Mouse (Mus musculus) neural tube, embryonic 14.5 days (tissue): ENCODE results near the gene Hist2h2ac. TPM values are rescaled to one million over a fixed set of nuclear protein-coding genes. Genes with fewer than 3 reads are reported as not detected.

Experiments used
- ATAC-seq: fragments of 200-750 bp; cut with Nextera tagmentation; 2 replicates; pipeline ENCODE4 v1.8.0; 2017; ENCODE audit warnings: low read depth, mild to moderate bottlenecking, moderate TSS enrichment, moderate library complexity
- H3K27ac ChIP-seq: fragments of 300-500 bp; sonication (generic); 2 replicates; pipeline ENCODE4 v1.5.1; 2014; ENCODE audit warnings: low read depth, mild to moderate bottlenecking, control low read depth, low read length, moderate library complexity, mixed read lengths
- H3K27me3 ChIP-seq: fragments of 300-500 bp; sonication (generic); 2 replicates; pipeline ENCODE4 v1.6.1; 2014; ENCODE audit warnings: low read length; ENCODE audit not compliant: control insufficient read depth, insufficient read depth
- H3K36me3 ChIP-seq: fragments of 300-500 bp; sonication (generic); 2 replicates; pipeline ENCODE4 v1.6.1; 2014; ENCODE audit warnings: low read length, mixed read lengths; ENCODE audit not compliant: control insufficient read depth, insufficient read depth
- H3K4me1 ChIP-seq: fragments of 300-500 bp; sonication (generic); 2 replicates; pipeline ENCODE4 v1.6.1; 2014; ENCODE audit warnings: low read length; ENCODE audit not compliant: control insufficient read depth, insufficient read depth
- H3K4me2 ChIP-seq: fragments of 300-500 bp; sonication (generic); 2 replicates; pipeline ENCODE4 v1.6.1; 2014; ENCODE audit warnings: mild to moderate bottlenecking, low read depth, low read length, control low read depth
- H3K4me3 ChIP-seq: fragments of 300-500 bp; sonication (generic); 2 replicates; pipeline ENCODE4 v1.5.1; 2014; ENCODE audit warnings: low read depth, low read length, control low read depth, mixed read lengths
- H3K9ac ChIP-seq: fragments of 300-500 bp; sonication (generic); replicated peaks from 2 replicates; pipeline ENCODE4 v1.6.1; 2014; ENCODE audit warnings: low read depth, mild to moderate bottlenecking, control low read depth, low read length, mixed read lengths
- H3K9me3 ChIP-seq: fragments of 300-500 bp; sonication (generic); 2 replicates; pipeline ENCODE4 v1.6.1; 2016; ENCODE audit warnings: low read length; ENCODE audit not compliant: control insufficient read depth
- WGBS: fragments of 180-500 bp; shearing (Covaris S2); extraction: QIAGEN DNeasy Blood & Tissue Kit; methylation state at CpG from one replicate; pipeline ENCODE4 v1.1.7; 2014; 5-methylcytosine and 5-hydroxymethylcytosine counted together
- polyA plus RNA-seq: library from polyadenylated mRNA; unstranded; fragments of >200 nt; fragmentation: Nextera tagmentation; extraction: Ambion mirVana; gene quantifications from 2 replicates; pipeline ENCODE4 v1.2.1, GENCODE M21; 2014

Gene Hist2h2ac
- polyA plus RNA-seq, 1 experiment from 2014 or later: 1.3 TPM

DNA sequence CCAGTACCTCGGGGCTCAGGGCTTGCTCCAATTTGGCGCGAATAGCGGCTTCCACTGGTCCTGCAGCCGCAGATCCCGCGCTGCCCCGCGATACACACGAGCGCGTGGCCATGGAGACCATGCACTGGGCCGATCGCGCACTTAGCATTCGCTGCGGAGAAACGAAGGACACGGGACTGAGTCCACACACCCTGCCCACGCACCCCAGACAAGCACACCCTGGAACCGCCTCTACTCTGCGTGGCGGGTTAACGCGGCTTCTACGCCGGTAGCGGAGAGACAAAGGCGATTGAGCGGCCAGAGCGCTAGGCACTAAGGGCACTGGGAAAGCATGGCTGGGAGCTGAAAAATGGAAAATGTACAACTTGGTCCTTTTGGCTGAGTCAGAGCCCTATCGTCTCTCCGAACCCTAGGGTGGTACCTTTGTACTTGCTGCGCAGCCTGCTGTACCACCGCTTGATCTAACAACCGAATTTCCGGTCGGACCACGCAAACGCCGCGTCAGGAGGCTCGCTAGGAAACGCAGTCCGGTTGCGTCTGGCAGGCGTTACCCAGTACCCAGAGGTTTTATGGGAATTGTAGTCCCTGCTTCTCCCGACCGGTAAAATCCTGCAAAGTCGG lies 23.4 kb downstream of the Hist2h2ac start:
- no peaks in the 10 kb centered on the region for H3K9me3 ChIP-seq
- under 1% methylated on average over 50 of the region's 50 CpGs for WGBS

DNA sequence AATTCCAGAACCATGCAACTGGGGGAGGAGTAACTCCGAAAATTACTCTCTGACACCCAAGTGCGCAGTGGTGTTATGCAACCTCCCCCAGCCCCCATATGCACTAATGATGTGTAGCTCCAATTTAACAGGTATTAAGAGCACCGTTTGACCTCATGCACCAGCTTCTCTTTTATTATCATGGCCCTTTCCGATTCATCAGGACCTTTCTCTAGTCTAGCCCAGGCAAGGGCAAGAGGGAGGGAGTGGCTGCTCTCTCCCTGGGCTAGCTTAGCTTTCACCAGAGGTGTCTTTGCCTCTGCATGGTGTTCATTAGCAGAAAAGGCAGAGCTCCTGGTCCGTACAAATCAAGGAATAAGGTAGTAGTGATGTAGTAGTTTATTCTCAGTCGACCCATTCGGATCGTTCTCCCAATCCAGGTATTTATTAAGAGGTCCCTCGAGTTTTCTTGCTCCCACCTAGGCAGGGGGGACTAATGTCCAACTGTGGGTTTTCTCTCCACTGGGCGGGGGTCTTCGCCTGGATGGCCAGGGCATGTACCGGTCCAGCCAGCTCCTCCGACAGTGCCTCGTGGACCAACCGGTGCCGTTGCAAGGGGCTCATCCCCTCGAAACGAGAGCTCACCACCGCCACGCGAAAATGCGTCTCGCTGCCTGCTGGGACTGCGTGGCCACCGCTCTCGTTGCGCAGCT lies 24.1 kb downstream of the Hist2h2ac start:
- Histone ChIP-seq H3K4me2 (peak overlapping the region; percentile 95), H3K27me3 (no peaks in the 10 kb centered on the region), H3K4me1 (peaks cover 11% of the 10 kb centered on the region; the same call in 1 of the 2 replicates), H3K9me3 (no peaks in the 10 kb centered on the region), H3K27ac (peak overlapping the region; percentile 98), H3K9ac (peak overlapping the region; percentile 92), H3K36me3 (peaks cover 15% of the 10 kb centered on the region; the same call in 1 of the 2 replicates), H3K4me3 (peak overlapping the region; percentile 72)
- WGBS: 18% methylated on average over 27 of the region's 27 CpGs
- 0 out of 2 replicates have a peak, but pooled peaks have one; percentile 3 for ATAC-seq

More for the DNA sequence above, 23.4 kb downstream of the Hist2h2ac start:
- Histone ChIP-seq H3K27me3 (no peaks in the 10 kb centered on the region), H3K36me3 (peaks cover 14% of the 10 kb centered on the region; the same call in 1 of the 2 replicates), H3K9ac (peak overlapping the region; percentile 92), H3K27ac (peak overlapping the region; percentile 98), H3K4me3 (peak overlapping the region; percentile 72), H3K4me2 (peak overlapping the region; percentile 95), H3K4me1 (peaks cover 11% of the 10 kb centered on the region; the same call in 1 of the 2 replicates)
- ATAC-seq: peak; percentile 95

DNA sequence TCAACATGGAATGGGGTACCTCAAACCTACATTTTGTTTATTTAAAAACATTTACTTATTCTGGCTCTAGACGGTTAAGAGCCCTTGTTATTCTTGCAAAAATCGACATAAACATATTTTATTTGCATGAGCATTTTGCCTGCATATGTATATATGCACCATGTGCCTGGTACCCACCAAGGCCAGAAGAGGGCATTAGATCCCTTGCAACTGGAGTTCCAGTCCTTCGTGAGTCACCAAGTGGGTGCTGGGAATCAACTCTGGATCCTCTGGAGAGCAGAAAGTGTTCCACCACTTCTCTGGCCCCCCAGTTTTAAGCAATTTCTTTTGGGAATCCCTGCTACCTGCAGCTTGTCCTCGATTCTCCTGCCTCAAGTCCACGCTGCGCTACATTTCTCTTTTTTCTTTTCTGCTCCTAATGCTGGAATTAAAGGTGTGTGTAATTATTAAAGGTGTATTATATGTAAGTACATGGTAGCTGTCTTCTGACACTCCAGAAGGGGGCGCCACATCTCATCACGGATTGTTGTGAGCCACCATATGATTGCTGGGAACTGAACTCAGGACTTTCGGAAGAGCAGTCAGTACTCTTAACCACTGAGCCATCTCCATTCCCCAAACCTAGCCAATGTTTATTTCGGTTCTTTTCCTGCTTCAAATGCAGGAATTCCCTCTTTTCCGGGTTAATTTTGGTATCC lies 24.9 kb downstream of the Hist2h2ac start:
- peak overlapping the region; percentile 95; the same call in 1 of the 2 replicates for H3K4me2 ChIP-seq
- H3K9ac ChIP-seq: no peak overlapping the region
- H3K27ac ChIP-seq: no peak overlapping the region; the same call in 1 of the 2 replicates
- no peak for ATAC-seq
- peaks cover 21% of the 10 kb centered on the region; the same call in 1 of the 2 replicates for H3K36me3 ChIP-seq
- WGBS: 96% methylated on average over 11 of the region's 11 CpGs
- no peak overlapping the region for H3K4me3 ChIP-seq
- H3K9me3 ChIP-seq: no peaks in the 10 kb centered on the region
- H3K4me1 ChIP-seq: peaks cover 11% of the 10 kb centered on the region; the same call in 1 of the 2 replicates
- no peaks in the 10 kb centered on the region for H3K27me3 ChIP-seq

DNA sequence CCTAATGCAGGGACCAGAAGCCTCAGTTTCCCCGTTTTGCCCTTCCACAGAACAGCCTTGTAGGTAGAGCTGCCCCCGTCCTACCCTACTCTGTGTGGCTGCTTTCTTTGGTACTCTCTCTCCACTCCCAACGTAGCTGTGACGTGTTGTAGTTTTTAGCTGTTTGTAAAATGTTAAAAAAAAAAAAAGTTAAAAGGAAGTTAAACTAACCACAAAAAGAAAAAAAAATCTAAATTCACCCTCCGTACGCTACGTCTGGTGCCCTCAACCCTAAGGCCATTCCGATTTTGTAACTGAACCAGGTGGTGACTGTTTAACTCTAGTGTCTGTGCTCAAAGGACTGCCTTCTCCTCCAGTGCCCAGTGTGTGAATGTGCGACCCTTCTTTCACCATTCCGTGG lies 25.7 kb downstream of the Hist2h2ac start:
- no peak for ATAC-seq
- H3K4me3 ChIP-seq: no peak overlapping the region
- peaks cover 11% of the 10 kb centered on the region; the same call in 1 of the 2 replicates for H3K4me1 ChIP-seq
- no peaks in the 10 kb centered on the region for H3K27me3 ChIP-seq
- H3K9me3 ChIP-seq: no peaks in the 10 kb centered on the region
- H3K27ac ChIP-seq: no peak overlapping the region
- 89% methylated on average over 10 of the region's 10 CpGs for WGBS
- no peak overlapping the region for H3K4me2 ChIP-seq
- H3K9ac ChIP-seq: no peak overlapping the region
- peaks cover 29% of the 10 kb centered on the region for H3K36me3 ChIP-seq

DNA sequence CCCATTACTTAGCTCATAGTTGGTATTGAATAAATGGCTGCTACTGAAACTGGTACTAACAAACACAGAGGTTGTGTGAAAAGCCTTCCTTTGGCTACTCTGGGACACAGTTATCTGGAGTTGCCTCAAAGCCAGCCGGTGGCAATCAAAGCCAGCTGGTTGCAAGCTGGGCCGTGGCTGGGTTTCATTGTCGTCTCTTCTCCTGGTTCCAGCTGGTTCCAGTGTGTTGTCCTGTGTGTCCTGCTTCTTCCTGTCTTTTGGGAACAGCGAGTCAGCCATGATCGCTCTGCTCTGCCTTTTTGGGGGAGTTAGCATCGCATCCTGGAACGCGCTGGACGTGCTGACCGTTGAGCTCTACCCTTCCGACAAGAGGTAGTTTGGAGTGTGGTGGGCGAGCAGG lies 27.7 kb downstream of the Hist2h2ac start:
- H3K4me1 ChIP-seq: peaks cover 10% of the 10 kb centered on the region; the same call in 1 of the 2 replicates
- H3K9ac ChIP-seq: no peak overlapping the region
- peaks cover 38% of the 10 kb centered on the region for H3K36me3 ChIP-seq
- WGBS: 67% methylated on average over 12 of the region's 12 CpGs
- no peak overlapping the region for H3K27ac ChIP-seq
- H3K4me2 ChIP-seq: no peak overlapping the region
- H3K9me3 ChIP-seq: no peaks in the 10 kb centered on the region
- H3K27me3 ChIP-seq: no peaks in the 10 kb centered on the region
- no peak for ATAC-seq
- H3K4me3 ChIP-seq: no peak overlapping the region

DNA sequence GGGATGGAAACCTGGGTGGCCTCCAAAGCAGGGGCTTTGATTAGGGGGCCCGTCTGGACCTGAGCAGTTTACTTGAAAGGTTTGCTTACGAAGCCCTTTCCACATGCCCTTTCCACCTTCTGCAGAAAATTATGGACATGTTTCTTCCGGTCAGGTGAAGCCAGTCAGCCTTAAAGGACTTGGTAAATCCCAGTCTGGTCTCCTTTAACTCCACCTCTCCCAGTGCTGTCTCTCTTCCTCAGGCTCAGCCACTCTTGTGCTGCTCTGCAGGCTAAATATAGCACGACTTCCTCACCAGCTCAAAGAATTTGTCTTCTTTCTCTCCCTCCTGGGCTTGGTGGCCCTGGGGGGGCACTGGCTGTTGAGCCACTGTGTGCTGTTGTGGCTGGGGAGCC lies 38.3 kb downstream of the Hist2h2ac start:
- no peak for ATAC-seq
- Histone ChIP-seq H3K36me3 (peaks cover 15% of the 10 kb centered on the region), H3K27ac (peak overlapping the region; percentile 77; the same call in 1 of the 2 replicates), H3K4me3 (peak overlapping the region; percentile 58), H3K27me3 (no peaks in the 10 kb centered on the region), H3K9ac (peak overlapping the region; percentile 83), H3K4me2 (peak overlapping the region; percentile 74), H3K9me3 (no peaks in the 10 kb centered on the region), H3K4me1 (peaks cover 17% of the 10 kb centered on the region)
- WGBS: 36% methylated on average over 4 of the region's 4 CpGs

DNA sequence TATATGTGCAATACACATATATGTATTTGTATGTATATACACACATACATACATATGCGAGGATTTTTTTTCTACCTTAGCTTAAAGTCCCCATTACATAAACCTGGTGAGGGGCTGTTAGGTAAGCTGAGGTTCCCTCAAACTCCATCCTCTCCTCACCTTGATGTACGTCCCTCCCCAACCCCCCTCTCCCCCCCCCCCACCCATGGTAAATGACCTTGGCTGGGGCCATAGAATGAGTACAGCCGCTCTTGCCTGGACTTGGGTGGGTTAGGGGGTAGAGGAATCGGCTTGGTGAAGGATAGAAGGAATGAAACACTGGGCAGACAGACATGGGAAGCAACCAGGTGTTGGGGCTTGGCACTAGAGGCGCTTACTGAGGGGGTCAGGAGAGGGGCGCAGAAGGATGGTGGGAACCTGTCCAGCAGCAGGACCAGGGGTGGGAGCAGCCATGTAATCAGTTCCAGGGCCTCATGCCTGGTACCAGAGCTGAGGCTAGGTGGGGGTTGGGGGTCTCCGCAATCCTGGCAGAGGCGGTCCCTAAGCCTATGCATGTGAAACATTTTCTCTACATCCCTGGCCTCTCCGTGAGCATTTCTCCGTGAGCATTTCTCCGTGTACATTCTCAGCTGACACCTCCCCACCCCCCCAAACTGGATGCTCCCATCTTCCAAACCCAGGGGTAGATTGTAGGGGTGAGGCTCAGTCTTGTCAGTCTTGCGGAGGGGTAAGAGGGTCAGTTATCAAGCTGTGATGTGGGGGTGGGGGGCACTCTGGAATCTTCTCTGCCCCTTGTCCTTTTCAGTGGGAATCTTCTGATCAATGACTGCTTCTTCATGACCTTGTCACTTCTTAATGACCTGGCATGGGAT lies 38.9 kb downstream of the Hist2h2ac start:
- peak overlapping the region; percentile 83 for H3K9ac ChIP-seq
- H3K9me3 ChIP-seq: no peaks in the 10 kb centered on the region

DNA sequence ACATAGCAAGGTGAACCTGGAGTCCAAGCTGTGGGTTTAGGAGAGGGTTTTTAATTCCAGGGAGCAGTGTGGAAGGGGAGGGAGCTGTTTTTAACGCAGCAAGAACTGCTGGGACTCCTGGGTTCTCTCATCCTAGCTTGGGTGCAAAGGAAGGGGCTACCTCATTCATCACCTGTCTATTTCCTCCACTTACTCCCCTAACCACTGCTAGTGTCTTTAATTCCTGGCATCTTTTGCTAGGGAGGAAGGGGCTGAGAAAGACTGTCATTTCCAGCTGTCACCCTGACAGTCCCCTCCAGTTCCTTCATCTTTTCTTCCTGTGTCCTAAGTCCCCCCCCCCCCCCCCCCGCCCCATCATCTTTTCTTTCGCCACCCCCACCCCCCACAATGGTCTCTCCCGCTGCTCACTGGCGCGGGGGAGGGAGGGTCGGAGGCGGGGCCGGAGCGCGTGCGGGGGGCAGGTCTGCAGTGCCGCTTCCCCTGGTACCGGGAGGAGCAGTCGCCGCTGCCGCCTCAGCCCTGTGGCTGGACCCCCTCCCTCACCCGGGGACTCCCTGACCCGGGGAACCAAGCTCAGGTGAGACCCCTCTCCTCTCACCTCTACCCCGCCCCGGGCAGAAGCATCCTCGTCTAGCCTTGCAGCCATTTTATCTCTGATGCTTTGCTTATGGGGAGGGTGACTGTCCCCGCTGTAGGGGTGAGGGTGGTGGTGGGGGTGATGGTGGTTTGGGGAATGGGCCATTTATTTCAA lies 39.8 kb downstream of the Hist2h2ac start, which contains the start of gene Sv2a:
Gene Sv2a (plus strand): TSS at position 425 of the 751 bp plus-strand sequence.
- Histone ChIP-seq H3K4me2 (peak within 1 kb of the TSS; percentile 74), H3K36me3 (peaks cover 17% of the 10 kb centered on the region), H3K27ac (peak within 1 kb of the TSS; percentile 77), H3K9me3 (no peaks in the 10 kb centered on the region), H3K27me3 (no peaks in the 10 kb centered on the region), H3K4me1 (peaks cover 17% of the 10 kb centered on the region), H3K4me3 (peak within 1 kb of the TSS; percentile 58), H3K9ac (peak within 1 kb of the TSS; percentile 83)
- 0% methylated on average over 17 of the region's 23 CpGs for WGBS
- peak; percentile 73 for ATAC-seq

More for the DNA sequence above, 38.9 kb downstream of the Hist2h2ac start:
- H3K4me2 ChIP-seq: peak overlapping the region; percentile 74
- H3K36me3 ChIP-seq: peaks cover 12% of the 10 kb centered on the region
- H3K27me3 ChIP-seq: no peaks in the 10 kb centered on the region
- H3K27ac ChIP-seq: peak overlapping the region; percentile 77
- peaks cover 17% of the 10 kb centered on the region for H3K4me1 ChIP-seq
- ATAC-seq: peak; percentile 52
- H3K4me3 ChIP-seq: peak overlapping the region; percentile 58
- WGBS: 32% methylated on average over 12 of the region's 12 CpGs
